Mouse (Mus musculus): ENCODE data around the gene Il5. TPM values are rescaled to one million over a fixed set of nuclear protein-coding genes. Genes with fewer than 3 reads are reported as not detected.

The Il5 gene
- polyA plus RNA-seq, 1 experiment from 2014 or later = not detected

- Histone ChIP-seq H3K4me1 (replicated peaks; ENCODE audit: control insufficient read depth, insufficient read depth) (no peaks in the 10 kb centered on the region), H3K4me2 (replicated peaks; ENCODE audit: low read depth) (no peak overlapping the region), H3K9ac (ENCODE audit: low read length) (no peak overlapping the region), H3K4me3 (ENCODE audit: low read depth, low read length) (no peak overlapping the region), H3K9me3 (ENCODE audit: control insufficient read depth, low read length) (no peaks in the 10 kb centered on the region), H3K36me3 (ENCODE audit: control insufficient read depth, insufficient read depth, low read length) (peaks cover 11% of the 10 kb centered on the region), H3K27me3 (ENCODE audit: control insufficient read depth, insufficient read depth, low read length) (no peaks in the 10 kb centered on the region), H3K27ac (replicated peaks) (no peak overlapping the region)
- DNase-seq (ENCODE audit: low spot score) (no peak), ATAC-seq (ENCODE audit: low FRiP score, low TSS enrichment) (no peak)
- TF ChIP-seq EP300 (optimal IDR thresholded peaks at IDR 0.05) (no peak), CTCF (IDR thresholded peaks at IDR 0.05; ENCODE audit: low read depth) (no peak)
- 65% methylated on average over 10 of the region's 10 CpGs for WGBS
Observed at GRCm38 (mm10) chr11:53691979-53692378, 28.6 kb upstream of the Il5 start.

- peaks cover 7% of the 10 kb centered on the region; the same call in 1 of the 2 replicates for H3K36me3 ChIP-seq (ENCODE audit: control insufficient read depth, insufficient read depth, low read length)
Observed at GRCm38 (mm10) chr11:53698521-53698920, 22.1 kb upstream of the Il5 start.

DNA sequence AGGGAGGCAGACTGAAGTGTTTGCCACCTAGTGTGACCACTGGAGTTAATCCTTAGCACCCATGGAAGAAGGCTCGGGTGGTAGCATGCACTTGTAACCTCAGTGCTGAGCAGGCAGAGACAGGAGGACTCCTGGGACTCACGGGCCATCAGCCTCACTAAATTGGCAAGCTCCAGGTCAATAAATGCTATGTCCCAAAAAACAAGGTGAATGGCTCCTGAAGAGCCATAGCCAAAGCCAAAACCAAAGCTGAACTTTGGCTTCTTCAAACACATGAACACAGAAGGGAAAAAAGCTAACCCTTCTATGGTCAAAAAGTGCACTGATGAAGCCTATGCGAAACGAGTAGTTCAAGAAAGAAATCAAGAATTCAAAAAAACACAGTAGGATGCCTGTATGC lies 21.2 kb upstream of the Il5 start:
- no peaks in the 10 kb centered on the region for H3K9me3 ChIP-seq (ENCODE audit: control insufficient read depth, low read length)
- no peaks in the 10 kb centered on the region for H3K4me1 ChIP-seq (replicated peaks; ENCODE audit: control insufficient read depth, insufficient read depth)
- H3K4me2 ChIP-seq (replicated peaks; ENCODE audit: low read depth) = no peak overlapping the region
- no peaks in the 10 kb centered on the region for H3K27me3 ChIP-seq (ENCODE audit: control insufficient read depth, insufficient read depth, low read length)
- TF ChIP-seq EP300 (optimal IDR thresholded peaks at IDR 0.05) (no peak), CTCF (IDR thresholded peaks at IDR 0.05; ENCODE audit: low read depth) (no peak)
- no peak overlapping the region for H3K27ac ChIP-seq (replicated peaks)
- 87% methylated on average over 4 of the region's 4 CpGs for WGBS
- no peak overlapping the region for H3K4me3 ChIP-seq (ENCODE audit: low read depth, low read length)
- peaks cover 7% of the 10 kb centered on the region; the same call in 1 of the 2 replicates for H3K36me3 ChIP-seq (ENCODE audit: control insufficient read depth, insufficient read depth, low read length)
- H3K9ac ChIP-seq (ENCODE audit: low read length) = no peak overlapping the region
- no peak for ATAC-seq (ENCODE audit: low FRiP score, low TSS enrichment)
- DNase-seq (ENCODE audit: low spot score) = no peak

More at GRCm38 (mm10) chr11:53698521-53698920, 22.1 kb upstream of the Il5 start:
- H3K4me2 ChIP-seq (replicated peaks; ENCODE audit: low read depth) = no peak overlapping the region
- no peak overlapping the region for H3K27ac ChIP-seq (replicated peaks)
- no peak for ATAC-seq (ENCODE audit: low FRiP score, low TSS enrichment)
- DNase-seq (ENCODE audit: low spot score) = no peak
- WGBS = 85% methylated on average over 2 of the region's 2 CpGs
- H3K27me3 ChIP-seq (ENCODE audit: control insufficient read depth, insufficient read depth, low read length) = no peaks in the 10 kb centered on the region
- TF ChIP-seq CTCF (IDR thresholded peaks at IDR 0.05; ENCODE audit: low read depth) (no peak), EP300 (optimal IDR thresholded peaks at IDR 0.05) (no peak)
- no peaks in the 10 kb centered on the region for H3K4me1 ChIP-seq (replicated peaks; ENCODE audit: control insufficient read depth, insufficient read depth)
- H3K9me3 ChIP-seq (ENCODE audit: control insufficient read depth, low read length) = no peaks in the 10 kb centered on the region
- H3K9ac ChIP-seq (ENCODE audit: low read length) = no peak overlapping the region
- H3K4me3 ChIP-seq (ENCODE audit: low read depth, low read length) = no peak overlapping the region

DNA sequence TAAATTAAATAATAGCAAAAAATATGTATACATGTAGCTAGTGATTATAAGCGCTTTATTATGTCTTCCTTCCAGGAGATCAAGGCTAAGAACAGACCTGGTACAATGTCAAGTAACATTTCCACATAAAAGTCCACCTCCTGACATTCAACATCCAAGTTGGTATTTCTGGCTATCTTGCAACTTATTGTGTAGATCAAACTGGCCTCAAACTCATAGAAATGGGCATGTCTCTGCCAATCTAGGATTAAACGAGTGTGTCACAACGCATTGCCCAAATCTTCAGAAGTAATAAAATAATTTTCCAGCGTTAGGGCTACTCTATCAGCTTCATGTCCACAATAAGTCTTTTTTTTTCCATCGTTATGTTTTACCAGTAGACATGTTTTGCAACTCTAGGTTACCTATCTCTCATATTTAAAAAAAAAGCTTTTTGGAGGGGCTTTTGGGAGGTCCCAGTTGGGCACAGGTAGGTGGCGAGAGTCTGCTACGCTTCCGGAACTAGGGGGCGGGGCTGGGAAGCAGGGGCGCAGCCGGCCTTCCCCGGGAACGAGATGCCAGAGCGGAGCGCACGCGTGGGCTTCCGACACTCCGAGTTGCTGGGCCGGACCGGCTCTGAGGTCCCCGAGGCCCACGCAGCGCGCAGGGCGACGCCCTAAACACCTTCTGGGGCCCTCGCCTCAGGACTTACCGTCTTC lies 14.2 kb upstream of the Il5 start:
- H3K4me2 ChIP-seq (replicated peaks; ENCODE audit: low read depth) = peak overlapping the region; percentile 91
- H3K27me3 ChIP-seq (ENCODE audit: control insufficient read depth, insufficient read depth, low read length) = no peaks in the 10 kb centered on the region
- H3K4me3 ChIP-seq (ENCODE audit: low read depth, low read length) = peak overlapping the region; percentile 62
- peak; percentile 74 for DNase-seq (ENCODE audit: low spot score)
- H3K36me3 ChIP-seq (ENCODE audit: control insufficient read depth, insufficient read depth, low read length) = 0 out of 2 replicates have a peak, but pooled peaks cover 2% of the 10 kb centered on the region
- 0 out of 2 replicates have a peak, but pooled peaks cover 2% of the 10 kb centered on the region for H3K4me1 ChIP-seq (replicated peaks; ENCODE audit: control insufficient read depth, insufficient read depth)
- H3K9me3 ChIP-seq (ENCODE audit: control insufficient read depth, low read length) = no peaks in the 10 kb centered on the region
- peak overlapping the region; percentile 80 for H3K9ac ChIP-seq (ENCODE audit: low read length)
- 5% methylated on average over 29 of the region's 29 CpGs for WGBS
- H3K27ac ChIP-seq (replicated peaks) = peak overlapping the region; percentile 85
- peak; percentile 72 for ATAC-seq (ENCODE audit: low FRiP score, low TSS enrichment)
- TF ChIP-seq CTCF (IDR thresholded peaks at IDR 0.05; ENCODE audit: low read depth) (peak; percentile 10; the same call in 1 of the 2 replicates), EP300 (optimal IDR thresholded peaks at IDR 0.05) (no peak)

GRCm38 (mm10) chr11:53706934-53707717 lies 13.5 kb upstream of the Il5 start, which contains the start of gene Rad50:
Gene Rad50 (minus strand): TSS chr11:53707319.
- H3K9ac ChIP-seq (ENCODE audit: low read length) = peak within 1 kb of the TSS; percentile 80
- ATAC-seq (ENCODE audit: low FRiP score, low TSS enrichment) = peak; percentile 94
- H3K4me1 ChIP-seq (replicated peaks; ENCODE audit: control insufficient read depth, insufficient read depth) = 0 out of 2 replicates have a peak, but pooled peaks cover 2% of the 10 kb centered on the region
- peak within 1 kb of the TSS; percentile 62 for H3K4me3 ChIP-seq (ENCODE audit: low read depth, low read length)
- H3K36me3 ChIP-seq (ENCODE audit: control insufficient read depth, insufficient read depth, low read length) = no peaks in the 10 kb centered on the region
- no peaks in the 10 kb centered on the region for H3K27me3 ChIP-seq (ENCODE audit: control insufficient read depth, insufficient read depth, low read length)
- DNase-seq (ENCODE audit: low spot score) = peak; percentile 93
- peak within 1 kb of the TSS; percentile 85 for H3K27ac ChIP-seq (replicated peaks)
- 3% methylated on average over 55 of the region's 55 CpGs for WGBS
- H3K4me2 ChIP-seq (replicated peaks; ENCODE audit: low read depth) = peak within 1 kb of the TSS; percentile 91
- TF ChIP-seq EP300 (optimal IDR thresholded peaks at IDR 0.05) (no peak), CTCF (IDR thresholded peaks at IDR 0.05; ENCODE audit: low read depth) (no peak; the same call in 1 of the 2 replicates)
- H3K9me3 ChIP-seq (ENCODE audit: control insufficient read depth, low read length) = no peaks in the 10 kb centered on the region

Measured in stomach, postnatal 0 days (tissue).